Mouse (Mus musculus): ENCODE measurements at regions not wholly inside any gene's neighbourhood (a gene's known extent, or its start where the extent isn't known, plus 50 kb on each side); places are given as distances from the start of the nearest gene placed in this dataset.

DNA sequence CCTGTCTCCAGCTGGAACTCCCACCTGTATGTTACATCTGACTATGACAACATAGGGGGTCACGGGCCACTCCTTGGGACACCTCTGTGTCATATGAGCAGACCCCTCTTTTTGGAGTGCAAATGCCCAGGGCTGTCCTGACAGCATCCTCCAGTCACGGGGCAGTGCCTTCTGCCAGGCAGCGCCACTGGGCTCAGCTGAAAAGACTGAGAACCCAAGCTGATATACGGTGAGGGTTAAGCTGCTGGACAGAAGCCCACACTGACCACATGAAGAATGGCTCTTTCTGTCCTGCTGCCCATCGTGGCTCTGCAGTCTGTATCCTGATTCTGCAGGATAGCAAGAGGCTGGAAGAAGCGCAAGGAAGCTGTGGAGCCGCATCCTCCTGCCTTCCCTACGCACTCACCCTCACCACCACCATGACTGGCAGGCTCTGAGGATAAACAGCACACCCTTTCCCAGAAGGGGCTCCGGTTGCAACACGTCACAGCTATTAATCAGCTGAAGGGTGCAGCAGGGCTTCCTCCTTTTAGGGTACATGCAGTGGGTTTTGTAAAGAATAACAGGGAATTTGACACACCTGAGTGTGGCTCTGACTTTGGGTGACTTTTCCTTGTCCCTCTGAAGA is 93.9 kb upstream of the Arntl start:
- no peak for DNase-seq (ENCODE audit: low read depth)

DNA sequence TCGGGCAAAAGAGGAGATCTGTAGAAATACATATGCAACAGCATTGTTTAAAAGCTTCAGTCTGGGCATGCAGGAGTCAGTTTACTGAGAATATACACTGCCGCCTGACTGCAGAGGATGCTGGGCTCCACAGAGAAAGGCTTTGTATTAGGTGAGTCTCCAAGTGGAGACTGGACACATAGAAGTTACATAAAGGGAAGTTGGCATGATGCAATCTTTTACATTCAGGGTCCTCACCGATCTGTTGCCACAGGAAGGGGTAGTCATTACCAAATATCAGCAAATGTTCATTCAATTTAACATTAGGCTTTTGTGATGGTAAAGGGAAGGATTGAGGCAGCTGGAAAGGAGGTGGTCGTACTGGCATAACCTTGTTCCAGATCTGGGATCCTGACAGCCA is 89.7 kb upstream of the Arntl start:
- no peak for DNase-seq (ENCODE audit: low read depth)

DNA sequence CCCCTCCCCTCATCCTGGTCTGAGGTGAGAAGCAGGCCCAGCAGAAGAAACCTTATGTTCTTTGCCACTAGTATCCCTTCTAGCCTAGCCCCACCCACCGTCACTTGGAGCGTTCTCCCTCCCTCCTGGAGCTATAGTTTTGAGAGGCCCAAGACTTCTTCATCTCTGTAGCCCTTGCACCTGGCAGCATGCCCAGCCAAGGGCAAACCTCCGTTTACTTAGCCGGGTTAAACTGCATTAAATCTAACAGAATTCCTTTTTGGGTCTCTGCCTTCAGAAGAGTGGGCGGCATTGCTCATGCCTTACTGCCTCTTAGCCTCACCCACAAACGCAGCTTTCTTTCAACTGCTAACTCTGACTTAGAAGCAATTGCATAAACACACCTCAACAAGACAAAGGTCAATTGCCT is 85.3 kb upstream of the Arntl start:
- no peak for DNase-seq (ENCODE audit: low read depth)

DNA sequence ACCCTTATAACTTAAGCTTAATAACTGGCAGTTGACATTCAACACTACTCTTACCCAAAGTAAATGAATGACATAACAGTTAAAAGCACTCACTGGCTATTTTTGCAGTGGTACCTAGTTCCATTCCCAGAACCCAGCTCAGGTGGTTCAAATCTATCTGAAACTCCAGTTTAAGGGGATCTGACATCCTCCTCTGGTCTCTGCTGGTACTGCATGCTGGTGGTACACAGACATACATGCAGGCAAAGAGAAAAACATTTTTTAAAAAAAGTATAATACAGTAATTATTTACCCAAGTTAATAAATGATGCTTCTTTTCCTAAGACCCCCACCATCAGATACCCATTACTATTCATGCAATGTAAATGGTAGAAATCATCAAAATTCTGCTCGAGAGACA is 81.3 kb upstream of the Arntl start:
- DNase-seq (ENCODE audit: low read depth), result no peak

DNA sequence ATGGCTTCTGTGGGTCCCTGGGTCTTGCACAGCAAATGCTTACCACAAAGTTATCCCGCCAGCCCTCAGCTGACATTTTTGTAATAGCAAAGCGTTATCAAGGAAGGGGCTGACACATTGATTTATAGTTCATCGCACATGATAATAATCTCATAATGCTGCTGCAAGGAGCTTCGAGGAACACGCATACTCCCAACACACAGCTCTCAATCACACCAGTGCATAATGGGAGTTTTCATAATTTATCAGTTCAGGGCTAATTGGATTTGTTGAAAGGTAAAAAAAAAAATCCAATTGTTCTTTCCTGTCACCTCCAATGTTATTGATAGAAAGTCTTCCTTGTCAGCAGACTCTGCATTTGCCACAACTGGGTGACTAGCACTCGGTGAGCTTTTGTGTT is 76.7 kb upstream of the Arntl start:
- no peak for DNase-seq (ENCODE audit: low read depth)

DNA sequence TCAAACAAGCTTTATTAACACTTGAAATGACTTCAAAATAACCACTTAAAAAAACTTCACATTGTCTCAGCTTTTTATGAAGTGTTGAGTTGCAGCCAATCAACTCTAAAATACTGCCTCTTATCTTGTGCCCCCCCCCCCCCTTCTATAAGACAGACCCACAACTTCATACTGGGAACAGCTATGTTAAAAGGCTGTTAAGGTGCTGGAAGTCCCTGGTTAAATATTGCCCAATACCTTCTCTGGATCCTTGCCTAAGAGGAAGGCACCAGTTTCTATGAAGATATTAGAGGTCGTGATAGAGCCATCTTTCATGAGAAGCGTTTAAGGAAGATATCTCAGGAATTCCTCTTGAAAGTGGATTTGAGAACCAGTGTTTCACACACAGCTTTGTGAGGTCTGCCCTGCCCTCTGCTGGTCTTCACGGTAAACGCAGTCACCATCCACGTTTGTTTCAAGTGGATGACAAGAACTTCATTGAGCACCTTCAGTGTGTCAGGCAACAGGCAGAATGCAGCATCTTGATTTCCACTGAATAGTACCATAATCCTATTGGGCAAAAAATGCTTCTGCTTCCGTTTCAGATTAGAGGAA is 75.2 kb upstream of the Arntl start:
- no peak for DNase-seq (ENCODE audit: low read depth)

DNA sequence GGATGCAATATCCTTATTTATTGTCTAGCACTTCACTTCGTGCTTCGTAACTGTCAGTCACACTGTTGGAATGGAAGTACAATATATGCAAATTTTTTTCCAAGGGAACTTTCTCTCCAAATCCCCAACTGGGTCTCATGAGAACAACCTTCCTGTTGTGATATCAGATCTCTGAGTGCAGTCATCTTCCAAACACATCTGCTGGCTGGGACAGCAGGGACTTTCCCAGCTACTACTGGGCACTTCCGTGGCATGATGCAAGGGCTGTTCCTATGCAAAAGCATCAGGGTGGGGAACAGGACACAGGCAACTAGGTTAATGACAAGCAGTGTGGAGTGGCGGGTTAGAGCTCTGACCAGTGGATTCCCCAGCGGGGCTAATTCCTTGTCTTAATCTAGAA is 73.4 kb upstream of the Arntl start:
- no peak for DNase-seq (ENCODE audit: low read depth)

DNA sequence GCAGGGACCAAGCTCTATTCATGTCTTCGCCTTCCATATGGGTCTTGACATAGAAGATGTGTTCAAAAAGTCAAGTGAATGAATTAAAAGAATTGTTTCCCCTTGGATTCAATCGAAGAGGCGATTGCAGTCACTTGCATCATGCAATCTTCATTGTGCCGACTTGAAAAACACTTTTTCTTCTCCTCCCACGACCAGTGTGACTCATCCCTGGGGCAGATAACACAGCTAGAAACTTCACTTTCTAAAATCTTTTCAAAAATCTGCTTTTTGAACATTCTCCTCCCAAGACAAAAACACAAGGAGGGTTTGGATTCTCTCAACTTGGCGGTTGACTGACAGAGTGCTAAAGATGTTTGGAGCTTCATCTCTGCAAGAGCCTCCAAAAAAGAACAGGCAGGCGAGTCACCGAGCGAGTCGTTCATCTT is 67.2 kb upstream of the Arntl start:
- no peak for DNase-seq (ENCODE audit: low read depth)

DNA sequence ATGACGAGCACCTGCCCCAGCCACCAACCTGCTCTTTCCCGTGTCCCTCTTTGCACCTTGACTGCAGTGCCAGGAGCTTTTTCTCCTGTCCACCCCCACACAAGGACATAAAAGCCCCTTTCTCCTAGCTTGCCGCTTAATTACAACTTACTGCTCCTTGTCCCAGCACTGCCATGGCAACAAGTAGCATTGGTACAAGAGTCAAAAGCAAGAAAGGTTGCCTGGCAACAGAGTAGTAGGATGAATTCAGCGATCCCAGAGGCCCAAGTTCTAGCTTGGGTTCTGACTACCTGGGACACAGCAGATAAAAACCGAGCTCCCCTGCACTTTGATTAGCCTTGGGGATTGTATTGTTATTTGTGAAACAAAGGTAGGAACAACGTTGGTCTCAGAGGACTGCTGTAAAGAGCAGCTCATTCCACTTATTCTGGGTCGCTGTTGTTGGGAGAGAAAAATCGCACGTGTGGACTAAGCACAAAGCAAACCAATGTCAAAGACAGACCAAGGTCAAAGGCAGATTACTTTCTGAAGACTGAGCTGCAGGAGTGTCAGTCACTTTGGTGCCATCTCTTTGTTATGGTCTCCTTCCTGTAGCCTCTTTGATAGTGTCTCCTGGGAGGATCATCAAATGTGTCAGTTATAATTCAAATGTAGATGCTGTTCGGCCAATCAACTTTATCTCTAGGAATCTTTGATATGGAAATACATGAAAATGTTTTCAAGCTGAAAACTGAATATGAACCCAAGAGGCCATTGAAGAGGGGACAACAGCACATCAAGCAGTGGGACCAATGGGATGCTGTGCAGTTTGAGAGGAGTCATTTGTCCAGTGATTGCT is 65.2 kb upstream of the Arntl start:
- DNase-seq (ENCODE audit: low read depth), result no peak

DNA sequence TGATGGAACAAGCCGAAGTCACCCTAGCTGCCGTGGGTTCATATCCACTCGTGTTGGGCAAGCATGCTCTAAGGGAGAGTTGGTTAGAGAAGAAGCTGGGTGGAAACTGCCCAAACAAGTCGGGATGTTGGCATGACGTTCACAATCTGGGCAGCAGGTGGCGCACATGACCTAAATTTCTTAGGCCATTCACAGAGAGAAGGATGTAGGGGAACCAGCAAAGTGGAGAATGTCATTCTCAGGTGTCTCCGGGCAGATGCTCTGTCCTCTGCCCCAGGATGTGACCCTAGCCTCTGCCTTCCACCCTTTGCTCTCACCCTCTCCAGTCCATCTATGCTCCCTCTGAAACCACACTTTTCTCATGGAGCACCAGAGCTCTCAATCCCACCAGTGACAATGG is 63.7 kb upstream of the Arntl start:
- no peak for DNase-seq (ENCODE audit: low read depth)

DNA sequence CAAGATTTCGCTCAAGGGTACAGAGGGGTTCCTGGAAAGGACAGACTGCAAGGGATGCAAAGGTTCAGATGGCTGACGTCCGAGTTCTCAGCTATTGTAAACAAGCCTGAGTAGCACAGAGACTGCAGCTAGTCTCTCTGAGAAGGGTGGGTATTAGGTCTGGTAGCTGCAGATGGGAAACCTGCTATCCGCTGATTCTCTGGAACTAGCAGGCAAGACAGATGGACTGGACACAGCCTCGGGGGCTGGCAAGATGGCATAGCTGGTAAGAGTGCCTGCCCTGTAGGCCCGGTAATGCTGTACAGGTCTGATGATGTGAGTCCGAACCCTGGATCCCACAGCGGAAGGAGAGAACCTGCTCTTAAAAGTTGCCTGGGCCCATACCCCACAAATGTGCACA is 62.2 kb upstream of the Arntl start:
- no peak for DNase-seq (ENCODE audit: low read depth)

DNA sequence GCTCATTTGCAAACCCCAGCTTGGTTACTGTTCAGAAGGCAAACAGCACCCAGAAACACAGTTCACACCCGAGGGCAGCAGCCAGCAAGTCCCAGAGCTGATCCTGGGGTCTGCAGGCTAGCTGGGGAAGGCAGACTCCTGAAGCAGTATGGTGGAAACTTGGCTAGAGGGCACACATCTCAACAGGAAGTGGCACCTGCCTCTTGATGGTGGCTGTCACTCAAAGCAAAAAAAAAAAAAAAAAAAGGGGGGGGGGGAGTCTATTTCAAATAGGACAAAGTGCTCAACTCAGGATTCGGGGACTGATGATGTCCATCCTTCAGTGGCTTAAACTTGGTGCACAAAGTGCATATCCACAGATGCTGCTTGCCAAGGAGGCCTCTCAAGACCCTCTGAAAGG is 61.2 kb upstream of the Arntl start:
- DNase-seq (ENCODE audit: low read depth), result no peak

DNA sequence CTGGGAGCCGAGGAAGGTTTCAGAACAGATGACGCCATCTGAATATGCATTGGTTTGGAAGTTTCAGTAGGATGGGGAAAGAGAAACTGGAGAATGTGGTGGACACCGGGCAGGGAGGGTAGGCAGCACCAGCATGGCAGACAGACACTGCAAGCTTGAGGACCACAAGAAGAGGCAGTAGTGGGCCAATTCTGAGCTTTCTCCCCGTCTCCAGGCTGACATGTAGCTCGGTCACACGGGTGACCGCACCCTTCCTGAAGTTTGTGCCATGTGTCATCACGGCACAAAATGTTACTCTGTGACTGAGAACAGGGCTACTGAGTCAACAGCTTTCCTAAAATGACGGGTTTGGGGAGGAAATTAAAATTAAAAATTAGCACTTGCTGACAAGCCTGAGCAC is 60.7 kb upstream of the Arntl start:
- DNase-seq (ENCODE audit: low read depth), result no peak

DNA sequence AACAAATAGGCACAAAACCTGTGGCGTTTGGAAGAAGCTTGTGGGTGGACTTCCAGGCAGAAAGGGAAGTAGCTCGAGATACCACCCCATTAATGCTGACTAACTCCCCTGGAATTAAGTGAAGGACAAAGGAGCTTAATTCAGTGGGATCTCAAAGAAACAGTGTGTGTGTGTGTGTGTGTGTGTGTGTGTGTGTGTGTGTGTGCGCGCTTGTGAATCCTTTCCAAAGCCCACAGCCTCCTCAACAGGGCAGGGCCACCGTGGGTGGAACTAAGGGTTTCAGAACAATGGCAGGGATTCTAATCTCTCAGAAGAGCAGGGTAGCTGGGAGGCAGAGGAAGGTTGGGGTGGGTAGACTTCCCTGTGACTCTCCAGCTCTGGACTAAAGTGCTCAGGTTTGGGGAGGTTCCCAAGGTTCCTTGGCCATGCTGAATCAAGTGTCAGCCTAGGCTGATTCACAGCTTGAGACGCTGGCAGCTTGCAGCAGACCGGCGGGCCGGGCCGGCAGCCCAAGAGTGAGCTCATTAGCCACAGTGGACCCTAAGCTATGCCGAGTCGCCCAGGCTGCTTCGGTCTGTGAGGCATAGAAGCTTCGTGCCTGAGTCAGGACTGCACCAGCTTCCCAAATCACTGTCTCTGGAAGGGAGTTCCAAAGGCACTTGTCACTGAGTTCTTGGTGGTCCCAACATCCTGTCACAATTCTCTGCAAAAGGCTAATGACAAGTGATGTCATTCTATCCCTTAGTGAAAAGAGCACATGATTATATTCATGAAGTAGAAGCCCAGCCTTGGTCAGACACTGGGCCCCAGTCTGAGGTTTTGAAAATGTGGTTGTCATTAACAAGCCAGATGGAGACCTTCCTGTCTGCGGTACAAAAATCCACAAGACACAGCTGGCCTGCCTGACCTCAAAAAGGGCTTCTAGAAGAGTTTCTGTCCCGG is 59.6 kb upstream of the Arntl start:
- DNase-seq (ENCODE audit: low read depth), result no peak

DNA sequence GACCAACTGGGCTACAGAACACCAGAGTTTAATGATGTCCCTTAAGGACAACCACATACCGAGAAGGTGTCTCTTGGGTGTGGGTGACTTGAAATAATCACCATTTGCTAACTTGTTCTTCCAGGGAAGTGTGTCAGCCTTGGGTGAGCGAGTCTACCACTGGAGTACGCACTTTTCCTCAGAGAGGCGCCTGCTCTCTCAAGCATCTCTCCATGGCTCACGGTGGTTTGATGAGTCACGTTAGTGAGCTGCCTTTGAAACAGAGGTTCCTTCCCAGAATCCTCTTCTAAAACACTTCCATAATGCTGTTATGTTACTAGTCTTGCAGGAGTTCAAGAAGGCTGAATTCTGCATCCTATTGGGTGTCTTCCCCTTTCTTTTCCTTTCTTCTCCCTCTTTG is 58.6 kb upstream of the Arntl start:
- no peak for DNase-seq (ENCODE audit: low read depth)

DNA sequence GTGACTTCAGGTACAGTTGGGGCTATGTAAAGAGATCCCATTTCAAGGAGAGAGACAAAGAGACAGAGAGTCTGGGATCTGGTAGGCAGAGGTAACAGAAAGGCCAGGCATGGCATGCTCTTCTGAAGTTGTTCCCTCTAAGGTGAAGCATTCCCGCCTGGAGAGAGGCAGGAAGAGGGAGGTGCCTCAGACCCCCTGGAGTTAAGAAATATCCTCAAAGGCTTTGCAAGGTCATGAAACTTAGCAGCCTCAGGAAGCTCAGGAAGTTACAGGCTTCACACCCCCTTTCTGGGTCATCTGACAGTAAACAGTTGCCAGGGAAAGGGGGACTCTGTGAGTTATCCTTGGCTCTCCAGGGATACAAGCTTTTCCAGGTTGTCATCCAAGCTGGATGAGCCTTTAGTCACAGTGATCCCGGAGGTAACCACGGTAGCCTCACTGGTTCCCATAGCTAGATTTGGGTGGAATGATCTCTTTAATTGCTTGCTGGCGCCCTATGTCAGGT is 57.2 kb upstream of the Arntl start:
- no peak for DNase-seq (ENCODE audit: low read depth)

DNA sequence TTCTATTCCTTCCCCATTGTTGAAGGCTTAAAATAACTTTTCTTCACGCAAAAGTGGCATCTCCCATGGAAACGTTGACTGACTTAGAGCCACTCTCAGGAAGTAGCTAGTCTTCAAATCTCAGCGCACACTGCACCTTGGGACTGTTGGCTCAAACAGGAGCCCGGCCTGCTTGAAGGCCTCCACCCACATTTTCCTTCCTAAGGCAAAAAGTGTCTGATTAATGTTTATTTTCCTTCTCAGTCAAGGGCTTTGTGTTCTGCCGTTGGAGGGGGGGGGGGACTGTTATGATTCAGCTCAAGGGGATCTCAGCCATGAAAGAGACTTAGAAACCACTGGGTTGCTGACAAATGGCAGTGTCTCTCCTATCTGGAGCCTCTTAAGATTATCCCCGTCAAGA is 56.5 kb upstream of the Arntl start:
- no peak for DNase-seq (ENCODE audit: low read depth)

DNA sequence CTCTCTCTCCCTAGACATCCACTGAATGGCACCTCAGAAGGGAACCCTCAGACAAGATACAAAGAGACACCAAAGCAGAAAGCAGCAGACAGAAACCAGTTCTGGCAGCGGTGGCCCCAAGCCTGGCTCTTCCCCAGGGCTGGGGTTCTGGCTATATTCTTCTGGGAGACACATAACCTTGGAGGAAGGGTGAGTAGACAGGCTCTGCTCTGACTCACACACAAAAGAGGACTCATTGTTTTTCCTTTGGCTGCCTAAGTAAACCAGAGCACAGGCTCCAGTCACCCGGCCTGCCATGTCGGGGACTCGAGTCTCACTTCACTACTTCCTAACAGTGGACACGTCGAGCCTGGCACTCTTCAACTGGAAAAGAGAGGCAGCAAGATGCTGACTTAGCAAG is 55.8 kb upstream of the Arntl start:
- DNase-seq (ENCODE audit: low read depth), result no peak

DNA sequence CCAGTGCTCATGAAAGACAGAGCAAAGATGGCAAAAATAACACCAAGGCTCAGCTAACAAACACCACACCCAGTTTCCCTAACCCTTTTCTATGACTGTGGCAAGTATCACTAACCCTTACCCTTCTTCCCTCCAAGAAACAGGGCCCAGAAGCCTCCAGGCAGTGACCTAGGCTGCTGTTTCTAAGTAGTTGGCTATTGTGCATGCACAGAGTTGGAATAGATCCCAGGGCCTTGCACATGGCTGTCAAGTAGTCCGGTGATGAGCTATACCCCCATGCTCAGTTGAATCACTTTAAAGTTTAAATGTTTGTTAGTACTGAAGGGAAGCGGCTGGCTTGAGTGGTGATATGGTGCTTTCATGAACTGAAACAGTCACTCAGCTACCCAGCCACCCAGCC is 53.9 kb upstream of the Arntl start:
- no peak for DNase-seq (ENCODE audit: low read depth)

DNA sequence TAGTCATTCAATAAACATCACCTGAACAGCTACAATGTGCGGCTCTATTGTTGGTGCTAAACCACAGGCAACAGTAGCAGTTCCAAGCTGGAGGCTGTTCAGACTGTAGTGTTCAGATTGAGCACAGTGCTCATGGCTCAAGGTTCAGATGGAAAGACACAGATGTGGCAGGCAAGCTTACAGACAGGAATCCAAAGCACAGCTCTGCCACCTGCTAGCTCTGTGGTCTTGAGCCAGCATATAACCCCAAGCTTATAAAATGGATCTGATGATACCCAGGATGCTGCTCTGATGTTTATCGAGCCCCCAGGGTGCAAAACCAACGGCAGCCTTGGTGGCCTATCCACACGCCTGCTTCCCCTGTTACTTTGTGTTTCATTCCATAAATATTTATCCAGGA is 53.2 kb upstream of the Arntl start:
- DNase-seq (ENCODE audit: low read depth), result no peak

DNA sequence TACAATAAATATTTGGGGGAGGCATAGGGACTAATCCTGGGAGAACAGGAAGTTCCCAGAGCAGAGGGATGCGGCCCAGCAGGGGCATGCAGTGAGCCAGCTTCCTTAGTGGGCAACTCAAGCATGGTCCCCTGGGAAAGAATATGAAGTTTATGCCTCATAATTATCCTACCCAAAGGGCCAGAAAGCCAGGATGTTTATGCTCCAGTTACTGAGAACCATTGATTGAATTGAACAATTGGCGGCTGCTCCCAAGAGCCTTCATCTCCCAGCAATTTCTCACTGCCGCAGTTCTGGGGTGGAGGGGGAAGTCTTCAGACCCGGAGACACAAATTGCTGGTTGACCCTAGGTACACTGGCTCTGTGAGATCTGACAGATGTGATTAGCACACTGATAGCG is 50.9 kb upstream of the Arntl start:
- no peak for DNase-seq (ENCODE audit: low read depth)

Data from gonadal fat pad, adult 2 months (tissue).